Mouse (Mus musculus): ENCODE measurements around the gene Gnl2.
A peak's percentile ranks its signal among the peaks of the same experiment; 100 is the strongest.

The Gnl2 gene

GRCm38 (mm10) chr4:125002978-125003377 lies 13.4 kb upstream of the Gnl2 start:
- DNase-seq (ENCODE audit: low spot score in 2 of 2), result no peak

- no peak for DNase-seq (ENCODE audit: low spot score in 2 of 2)
Observed at GRCm38 (mm10) chr4:125004886-125005285, 11.5 kb upstream of the Gnl2 start.

GRCm38 (mm10) chr4:125007460-125007859 lies 8.9 kb upstream of the Gnl2 start:
- no peak for DNase-seq (ENCODE audit: low spot score in 2 of 2)

GRCm38 (mm10) chr4:125008220-125008619 lies 8.2 kb upstream of the Gnl2 start:
- no peak for DNase-seq (ENCODE audit: low spot score in 2 of 2)

GRCm38 (mm10) chr4:125008712-125009111 lies 7.7 kb upstream of the Gnl2 start:
- no peak for DNase-seq (ENCODE audit: low spot score in 2 of 2)

- no peak for DNase-seq (ENCODE audit: low spot score in 2 of 2)
Observed at GRCm38 (mm10) chr4:125017431-125017830, 1.0 kb downstream of the Gnl2 start.

GRCm38 (mm10) chr4:125020780-125021538 lies 4.6 kb downstream of the Gnl2 start:
- DNase-seq (ENCODE audit: low spot score in 2 of 2), result no peak

- DNase-seq (ENCODE audit: low spot score in 2 of 2), result peak; percentile 87 to 94
Observed at GRCm38 (mm10) chr4:125029891-125030614, 13.7 kb downstream of the Gnl2 start.

- no peak for DNase-seq (ENCODE audit: low spot score in 2 of 2)
Observed at GRCm38 (mm10) chr4:125034341-125034740, 18.0 kb downstream of the Gnl2 start.

GRCm38 (mm10) chr4:125044454-125044853 lies 28.1 kb downstream of the Gnl2 start:
- DNase-seq (ENCODE audit: low spot score in 2 of 2), result no peak

- no peak for DNase-seq (ENCODE audit: low spot score in 2 of 2)
Observed at GRCm38 (mm10) chr4:125055385-125055784, 39.0 kb downstream of the Gnl2 start.

GRCm38 (mm10) chr4:125056476-125056875 lies 40.1 kb downstream of the Gnl2 start:
- no peak for DNase-seq (ENCODE audit: low spot score in 2 of 2)

- no peak for DNase-seq (ENCODE audit: low spot score in 2 of 2)
Observed at GRCm38 (mm10) chr4:125057273-125057672, 40.9 kb downstream of the Gnl2 start.

GRCm38 (mm10) chr4:125058033-125058432 lies 41.6 kb downstream of the Gnl2 start:
- DNase-seq (ENCODE audit: low spot score in 2 of 2), result no peak

- peak; percentile 41 to 71 for DNase-seq (ENCODE audit: low spot score in 2 of 2)
Observed at GRCm38 (mm10) chr4:125059025-125059424, 42.6 kb downstream of the Gnl2 start.

- no peak for DNase-seq (ENCODE audit: low spot score in 2 of 2)
Observed at GRCm38 (mm10) chr4:125063829-125064228, 47.4 kb downstream of the Gnl2 start.

- DNase-seq (ENCODE audit: low spot score in 2 of 2), result peak; percentile 60 to 74
Observed at GRCm38 (mm10) chr4:125065517-125066307, 49.3 kb downstream of the Gnl2 start, which contains the start of gene Dnali1. Dnali1 (minus strand) TSS chr4:125065703.

- peak; percentile 90 to 94 for DNase-seq (ENCODE audit: low spot score in 2 of 2)
Observed at GRCm38 (mm10) chr4:125066490-125067370, 50.3 kb downstream of the Gnl2 start, which contains the start of gene Snip1. Snip1 (plus strand) TSS chr4:125066672.

GRCm38 (mm10) chr4:125077700-125078099 lies 61.3 kb downstream of the Gnl2 start:
- DNase-seq (ENCODE audit: low spot score in 2 of 2), result no peak

- no peak for DNase-seq (ENCODE audit: low spot score in 2 of 2)
Observed at GRCm38 (mm10) chr4:125078698-125079097, 62.3 kb downstream of the Gnl2 start.
